Mouse (Mus musculus) ES-E14 (cell line): ENCODE results near the gene Gsta2.

Source experiments
- CHD2 ChIP-seq: IDR thresholded peaks from 2 replicates; pipeline ENCODE4 v1.6.1; 2014; ENCODE audit warnings: mild to moderate bottlenecking, low read depth, low read length, inconsistent platforms
- HCFC1 ChIP-seq: IDR thresholded peaks from 2 replicates; pipeline ENCODE4 v1.6.1; 2012; ENCODE audit warnings: low read length, inconsistent platforms, borderline replicate concordance; ENCODE audit not compliant: insufficient read depth
- MAFK ChIP-seq: IDR thresholded peaks from 2 replicates; pipeline ENCODE4 v1.6.1; 2014; ENCODE audit warnings: mild to moderate bottlenecking, low read depth, low read length, inconsistent platforms; ENCODE audit not compliant: insufficient read depth
- ZC3H11A ChIP-seq: IDR thresholded peaks from 2 replicates; pipeline ENCODE4 v1.6.1; 2012; ENCODE audit warnings: low read depth, mild to moderate bottlenecking, inconsistent platforms, low read length, borderline replicate concordance

DNA sequence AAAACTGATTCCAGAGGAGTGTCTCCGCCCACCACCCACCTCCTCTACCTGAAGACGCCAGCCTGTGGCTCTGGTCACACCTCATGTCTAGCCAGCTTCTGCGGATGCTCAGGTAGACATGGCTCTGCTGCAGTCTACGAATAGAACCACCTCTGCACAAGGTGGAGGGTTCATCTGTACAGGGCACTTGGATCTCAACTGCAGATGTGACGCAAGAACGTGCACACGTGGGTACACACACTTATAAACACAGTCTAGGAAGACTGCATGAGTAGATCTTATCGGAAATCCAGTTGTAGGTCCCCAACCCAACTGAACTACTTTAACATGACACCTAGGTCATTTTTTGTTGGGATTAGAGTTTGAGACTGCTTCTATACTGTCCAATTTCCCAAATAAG is at the start of gene Gsta2:
- TF ChIP-seq ZC3H11A: no peak
- TF ChIP-seq CHD2: no peak
- no peak for TF ChIP-seq MAFK
- TF ChIP-seq HCFC1: no peak
